Mouse (Mus musculus) neutrophil, adult 5-6 weeks (primary cell): ENCODE measurements around the gene Gnat3. TPM values are rescaled to one million over a fixed set of nuclear protein-coding genes. Genes with fewer than 3 reads are reported as not detected.
"Not testable (repeated sequence)": the region's sequence is repeated elsewhere in the genome, so short reads cannot be mapped to it uniquely, and the experiment has no call there.

Source experiments
- ATAC-seq: fragments of 151-379, 151-347 bp; 2 replicates; pipeline ENCODE4 v1.8.0; 2017; ENCODE audit warnings: mild to moderate bottlenecking, moderate TSS enrichment; ENCODE audit not compliant: insufficient number of reproducible peaks, poor library complexity, low FRiP score, severe bottlenecking; ENCODE audit errors: extremely low read depth
- total RNA-seq: library from RNA; stranded (forward); fragments of 200-1000 nt; gene quantifications from 2 replicates; pipeline ENCODE4 v1.2.3, GENCODE M21; 2017

Gene Gnat3
- total RNA-seq, result not detected in 2 replicates

DNA sequence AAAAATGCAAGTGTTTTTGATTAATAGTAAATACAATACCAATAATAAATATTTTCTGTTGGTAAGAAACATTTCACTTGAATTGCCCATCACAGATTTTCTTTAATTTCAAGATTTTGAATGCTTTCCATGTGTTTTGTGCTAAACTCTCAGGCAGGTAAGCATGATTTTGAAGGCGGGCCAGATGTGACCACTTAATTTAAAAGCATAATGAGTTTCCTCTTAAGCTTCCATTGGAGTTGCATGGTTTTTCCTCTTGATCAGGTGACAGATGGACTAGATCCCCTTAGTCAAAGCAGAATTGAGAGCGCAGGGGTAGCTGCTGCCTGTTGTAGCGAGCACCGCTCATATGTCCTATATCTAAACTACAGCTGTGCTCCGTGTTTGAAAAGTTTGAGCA, at the start of gene Gnat3:
Gene Gnat3, plus strand, starts transcription at position 301 of the 400 bp plus-strand sequence.
- no peak for ATAC-seq

DNA sequence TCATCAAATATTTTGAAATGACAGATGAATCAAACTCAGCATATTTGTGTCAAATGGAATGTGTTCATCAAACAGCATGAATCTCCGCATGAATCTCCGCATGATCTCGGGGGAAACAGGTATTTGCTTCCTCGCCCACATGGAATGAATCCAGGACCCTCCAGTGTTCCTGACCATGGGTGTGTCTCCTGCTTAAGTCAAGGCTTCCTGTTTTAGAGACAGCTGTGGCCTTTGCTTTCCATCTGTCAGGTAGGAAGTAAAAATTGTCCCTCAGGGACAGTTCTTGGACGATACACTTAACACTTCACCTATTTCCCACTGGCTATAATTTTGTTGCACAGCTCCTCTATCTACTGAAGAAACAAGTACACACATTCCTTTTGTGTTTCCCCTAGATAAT, 43.4 kb upstream of the Gnat3 start:
- ATAC-seq, result no peak

GRCm38 (mm10) chr5:17923648-17924047, 38.7 kb upstream of the Gnat3 start:
- no peak for ATAC-seq

DNA sequence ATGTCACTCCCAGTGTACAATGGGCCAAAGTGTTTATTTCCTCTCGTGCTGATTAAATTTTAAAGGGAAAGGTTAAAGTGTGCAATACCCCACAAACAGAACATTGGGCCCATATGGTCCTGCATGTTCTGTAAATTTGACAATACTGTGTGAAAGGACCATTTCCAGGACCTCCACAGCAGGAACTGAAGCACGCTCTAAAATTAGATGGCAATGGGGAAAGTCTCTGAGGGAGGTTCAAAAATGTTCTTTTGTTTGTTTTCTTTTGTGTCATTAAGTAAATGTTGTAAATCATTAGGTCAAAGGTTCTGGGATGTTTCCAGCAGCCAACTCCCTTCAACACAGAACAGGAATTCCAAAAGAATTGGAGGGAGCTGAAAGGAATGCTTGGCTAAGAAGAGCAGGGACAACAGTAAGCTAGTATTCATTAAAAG, 38.2 kb upstream of the Gnat3 start:
- no peak for ATAC-seq

DNA sequence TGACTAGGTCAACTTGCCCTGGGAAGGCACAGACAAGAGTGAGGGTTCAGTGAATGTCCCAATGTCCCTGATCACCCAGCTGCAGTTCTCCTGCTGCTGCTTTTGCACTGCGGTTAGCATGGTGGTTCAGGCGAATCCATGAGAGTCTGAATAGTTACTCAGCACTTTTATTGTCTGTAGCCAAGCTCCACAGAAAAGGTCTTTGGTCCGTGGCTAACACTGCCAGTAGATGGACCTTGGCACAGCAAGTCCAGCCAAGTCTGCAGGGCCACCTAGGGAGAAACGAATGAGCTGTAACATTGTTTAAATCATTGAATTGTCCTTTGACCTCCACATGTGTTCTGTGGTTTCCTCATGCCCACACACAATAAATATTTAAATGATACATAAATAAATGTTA, 33.9 kb upstream of the Gnat3 start:
- no peak for ATAC-seq

GRCm38 (mm10) chr5:17929006-17929567, 33.3 kb upstream of the Gnat3 start:
- ATAC-seq, result no peak

- not testable (repeated sequence) for ATAC-seq
These were observed 30.8 kb upstream of the Gnat3 start for GRCm38 (mm10) chr5:17931588-17931987.

DNA sequence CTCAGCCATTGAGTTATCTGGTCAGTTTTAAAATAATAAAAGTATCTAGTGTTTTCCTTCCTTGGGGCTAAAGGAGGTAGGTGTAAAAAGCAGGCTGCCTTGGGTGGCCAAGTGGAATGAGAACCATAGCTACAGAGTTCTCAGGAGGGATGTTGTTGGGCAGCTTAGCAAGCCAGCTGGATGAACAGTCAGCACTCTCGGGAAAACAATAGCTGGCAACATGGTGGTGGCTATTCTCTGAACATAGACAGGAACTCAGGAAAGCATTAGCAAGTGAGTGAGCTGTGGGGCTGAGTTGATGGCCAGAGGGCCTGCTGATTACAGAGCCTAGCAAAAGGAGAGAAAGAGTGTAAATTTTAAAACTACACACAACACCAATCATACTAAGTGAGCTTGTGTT, 27.8 kb upstream of the Gnat3 start:
- no peak for ATAC-seq

DNA sequence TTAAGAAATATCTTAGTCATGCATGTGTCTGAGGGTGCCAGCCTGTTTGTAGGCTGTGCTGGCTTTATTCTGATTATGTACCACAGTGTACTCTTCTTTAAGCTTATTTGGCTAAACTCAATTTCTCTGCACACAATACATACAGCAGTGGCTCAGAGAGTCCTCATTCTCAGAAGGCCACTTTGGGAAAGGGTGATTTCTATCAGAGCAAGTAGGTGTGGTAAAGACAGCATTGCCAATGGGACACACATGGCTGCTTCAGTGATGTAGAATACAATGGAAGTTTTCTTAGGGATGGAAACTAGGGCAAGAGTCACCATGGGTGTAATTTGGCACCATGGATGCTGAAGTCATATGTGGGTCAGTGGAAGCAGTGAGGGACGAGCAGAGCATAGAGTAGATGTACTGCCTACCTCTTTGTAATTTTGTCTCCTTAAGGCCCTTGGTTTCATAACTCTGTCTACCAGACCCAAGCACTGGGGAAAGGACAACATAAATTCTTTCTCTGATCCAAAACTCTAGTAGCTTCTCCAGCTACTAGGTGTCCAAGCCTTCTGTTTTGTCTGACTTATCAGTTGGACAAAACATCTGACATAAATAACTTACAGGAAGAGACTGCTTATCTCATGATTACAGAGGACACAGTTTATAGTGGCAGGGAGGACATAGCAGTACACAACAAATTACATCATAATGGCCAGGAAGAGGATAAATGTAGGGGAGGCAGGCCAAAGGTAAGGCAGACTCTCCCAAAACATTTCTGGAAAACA, 24.0 kb upstream of the Gnat3 start:
- ATAC-seq, result no peak

DNA sequence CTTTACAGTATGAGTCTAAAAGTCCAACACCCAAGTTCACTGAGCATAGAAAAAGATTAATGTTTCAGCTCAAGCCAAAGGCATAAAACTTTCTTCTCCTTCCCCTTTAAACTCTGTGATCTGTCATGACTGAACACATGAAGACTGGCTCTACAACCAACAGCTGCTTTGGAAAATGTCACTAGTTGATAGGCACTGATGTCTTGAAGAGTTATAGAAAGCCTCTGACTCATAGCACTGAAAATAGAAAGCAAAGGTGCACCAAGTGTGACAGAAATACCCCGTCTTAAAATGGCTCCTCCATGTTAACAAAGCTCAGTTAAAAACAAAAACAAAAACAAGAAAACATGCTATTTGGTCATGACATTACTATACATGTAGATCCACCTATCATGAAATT, 5.9 kb upstream of the Gnat3 start:
- ATAC-seq, result no peak

DNA sequence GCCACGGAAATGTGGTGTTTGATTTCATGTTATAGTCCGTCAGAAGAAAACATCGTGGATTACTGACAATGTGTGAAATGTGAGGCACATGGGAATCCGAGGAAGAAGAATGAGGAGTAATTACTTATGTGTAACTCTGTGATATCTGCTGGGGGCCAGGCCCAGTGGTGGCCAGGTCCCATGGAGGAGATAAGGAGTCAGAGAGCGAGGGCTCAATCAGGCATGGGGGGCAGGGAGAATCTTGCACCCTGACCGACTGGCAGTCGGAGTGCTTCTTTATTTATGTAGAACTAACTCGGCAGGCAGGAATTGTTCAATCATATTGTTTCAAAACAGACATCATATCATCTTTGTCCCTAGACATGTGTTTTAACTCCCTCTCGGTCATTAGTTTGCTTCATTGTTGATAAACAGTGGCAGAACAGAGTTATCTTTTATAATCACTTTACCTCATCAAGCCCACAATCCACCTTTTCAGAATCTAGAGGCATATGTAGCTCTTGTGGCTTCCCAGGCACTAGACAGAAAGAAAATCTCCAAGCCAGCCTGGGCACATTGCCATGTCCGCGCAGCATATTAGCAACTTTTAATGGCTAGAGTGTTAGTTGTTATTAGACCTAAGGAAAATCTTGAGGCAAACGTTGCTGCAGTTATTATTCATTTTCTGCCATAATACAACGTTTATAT, 7.5 kb downstream of the Gnat3 start:
- no peak for ATAC-seq

DNA sequence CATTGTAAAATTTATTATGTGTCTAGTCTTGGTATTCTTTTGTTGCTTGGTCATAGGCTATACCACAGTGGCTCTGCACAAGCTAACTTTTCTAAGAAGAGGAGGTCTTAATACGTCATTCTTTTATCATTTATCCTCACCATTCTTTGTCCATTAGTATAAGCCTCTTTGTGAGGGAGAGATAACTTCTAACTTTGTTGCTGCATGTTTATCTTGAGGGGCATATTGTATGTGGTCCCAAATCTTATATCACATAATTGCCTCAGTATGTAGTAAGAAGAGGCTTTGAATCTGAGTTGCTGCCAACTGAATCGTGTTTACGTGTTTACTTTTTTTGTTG, 8.0 kb downstream of the Gnat3 start:
- no peak for ATAC-seq

DNA sequence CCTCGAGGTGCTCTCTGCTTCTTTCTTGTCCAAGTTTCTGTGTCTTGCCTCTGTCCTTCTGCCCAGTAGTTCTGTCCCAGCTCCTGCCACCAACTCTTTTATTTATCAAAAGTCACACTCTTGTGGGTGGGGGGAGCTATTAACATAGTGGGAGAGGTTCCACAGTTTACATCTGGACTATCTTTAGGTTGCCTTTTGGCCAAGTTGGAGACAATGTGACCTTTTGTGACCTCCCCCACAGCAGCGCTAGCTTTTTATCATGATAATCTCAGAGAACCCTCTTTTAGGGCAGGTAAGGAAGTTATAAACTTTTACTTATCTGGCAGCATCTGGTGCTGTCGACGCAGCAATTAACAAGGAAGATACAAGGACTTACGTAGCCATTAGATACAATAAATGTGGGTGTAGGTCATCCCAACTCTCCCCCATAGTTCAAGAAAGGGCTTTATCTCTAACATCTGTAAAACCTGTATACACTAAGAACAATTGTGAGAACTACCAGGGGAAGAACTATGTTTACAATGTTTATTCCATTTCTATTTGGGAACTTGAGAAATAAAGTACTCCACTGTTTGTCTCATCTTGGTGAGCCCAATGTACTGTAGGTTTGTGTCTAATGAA, 18.3 kb downstream of the Gnat3 start:
- no peak for ATAC-seq

GRCm38 (mm10) chr5:17982770-17983169, 20.4 kb downstream of the Gnat3 start:
- no peak for ATAC-seq

DNA sequence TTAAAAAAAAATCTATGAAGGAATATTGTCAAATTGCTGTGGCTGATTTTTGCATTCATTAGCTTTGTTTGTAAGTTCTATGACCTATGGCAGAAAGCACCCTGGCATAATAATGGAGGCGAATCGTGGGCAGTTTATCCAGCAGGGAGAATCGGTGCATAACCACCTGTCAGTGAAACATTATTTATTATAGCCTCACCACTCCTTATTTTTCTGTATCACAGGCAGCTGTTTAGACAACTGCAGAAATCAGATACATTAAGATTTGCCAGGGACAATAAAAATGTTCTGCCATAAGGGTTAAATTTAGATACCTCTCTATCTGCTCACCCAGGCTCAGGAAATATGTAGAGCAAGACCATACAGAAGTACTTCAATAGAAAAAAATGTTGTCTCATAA, 22.2 kb downstream of the Gnat3 start:
- no peak for ATAC-seq

DNA sequence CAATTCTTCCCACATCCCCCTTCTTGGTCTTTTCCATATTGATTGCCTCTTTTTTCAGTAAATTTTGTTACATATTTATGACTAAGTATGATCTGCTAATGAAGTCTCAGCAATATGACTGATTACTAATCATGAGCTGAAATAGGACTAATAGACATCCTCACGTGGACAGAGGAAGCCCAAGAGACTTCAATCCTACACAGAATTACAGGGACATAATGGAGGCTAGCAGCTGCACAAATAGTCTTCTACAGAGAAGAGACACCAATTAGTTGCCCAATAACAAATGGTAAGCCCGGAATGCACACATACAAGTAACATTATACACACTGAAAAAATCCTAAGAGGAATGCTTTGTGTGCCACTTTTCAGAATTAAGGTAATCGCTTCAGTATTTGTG, 24.3 kb downstream of the Gnat3 start:
- no peak for ATAC-seq

- no peak for ATAC-seq
These were observed 28.3 kb downstream of the Gnat3 start for GRCm38 (mm10) chr5:17990618-17991017.

GRCm38 (mm10) chr5:17999570-17999969, 37.2 kb downstream of the Gnat3 start:
- ATAC-seq, result no peak

- no peak for ATAC-seq
These were observed 37.8 kb downstream of the Gnat3 start for GRCm38 (mm10) chr5:18000185-18000584.

- ATAC-seq, result no peak
These were observed 39.3 kb downstream of the Gnat3 start for GRCm38 (mm10) chr5:18001646-18002045.
